Mouse (Mus musculus) lung, postnatal 0 days (tissue): ENCODE results near the gene Cmtr1. TPM values are rescaled to one million over a fixed set of nuclear protein-coding genes. Genes with fewer than 3 reads are reported as not detected.

Experiments
- ATAC-seq: fragments of 200-750 bp; cut with Nextera tagmentation; 2 replicates; pipeline ENCODE4 v1.8.0; 2017; ENCODE audit warnings: moderate library complexity
- DNase-seq: peaks from one replicate; pipeline ENCODE4 v3.0.0-alpha.2; 2016; ENCODE audit warnings: low spot score
- H3K27ac ChIP-seq: fragments of 300-500 bp; sonication (generic); 2 replicates; pipeline ENCODE4 v1.5.1; 2014; ENCODE audit warnings: antibody characterized with exemption, mild to moderate bottlenecking, low read length, mixed read lengths
- H3K27me3 ChIP-seq: fragments of 300-500 bp; sonication (generic); replicated peaks from 2 replicates; pipeline ENCODE4 v1.6.1; 2014; ENCODE audit warnings: low read length, mixed read lengths; ENCODE audit not compliant: insufficient read depth
- H3K36me3 ChIP-seq: fragments of 300-500 bp; sonication (generic); 2 replicates; pipeline ENCODE4 v1.6.1; 2014; ENCODE audit warnings: low read length, mixed read lengths; ENCODE audit not compliant: insufficient read depth
- H3K4me1 ChIP-seq: fragments of 300-500 bp; sonication (generic); 2 replicates; pipeline ENCODE4 v1.6.1; 2014; ENCODE audit warnings: antibody characterized with exemption, low read depth, low read length, mixed read lengths; ENCODE audit not compliant: insufficient read depth
- H3K4me2 ChIP-seq: fragments of 300-500 bp; sonication (generic); replicated peaks from 2 replicates; pipeline ENCODE4 v1.6.1; 2014; ENCODE audit warnings: low read depth, mild to moderate bottlenecking, low read length, moderate library complexity, mixed read lengths
- H3K4me3 ChIP-seq: fragments of 300-500 bp; sonication (generic); 2 replicates; pipeline ENCODE4 v1.5.1; 2014; ENCODE audit warnings: low read depth, low read length
- H3K9ac ChIP-seq: fragments of 300-500 bp; sonication (generic); replicated peaks from 2 replicates; pipeline ENCODE4 v1.6.1; 2014; ENCODE audit warnings: low read depth, mild to moderate bottlenecking
- H3K9me3 ChIP-seq: fragments of 300-500 bp; sonication (generic); 2 replicates; pipeline ENCODE4 v1.6.1; 2016; ENCODE audit warnings: low read length, mixed read lengths
- CTCF ChIP-seq: IDR thresholded peaks from 2 replicates; pipeline ENCODE4 v1.5.1; 2016; ENCODE audit warnings: antibody characterized with exemption, mild to moderate bottlenecking
- EP300 ChIP-seq: IDR thresholded peaks from 2 replicates; pipeline ENCODE4 v1.6.1; 2016; ENCODE audit warnings: antibody characterized with exemption, mild to moderate bottlenecking, control low read depth
- WGBS: fragments of 180-500 bp; shearing (Covaris S2); extraction: QIAGEN DNeasy Blood & Tissue Kit; methylation state at CpG from one replicate; pipeline ENCODE4 v1.1.7; 2014; 5-methylcytosine and 5-hydroxymethylcytosine counted together
- polyA plus RNA-seq: library from polyadenylated mRNA; unstranded; fragments of >200 nt; fragmentation: Nextera tagmentation; extraction: Ambion mirVana; gene quantifications from 2 replicates; pipeline ENCODE4 v1.2.1, GENCODE M21; 2015

Gene Cmtr1
- polyA plus RNA-seq, 1 experiment from 2014 or later, result 79.6 TPM

DNA sequence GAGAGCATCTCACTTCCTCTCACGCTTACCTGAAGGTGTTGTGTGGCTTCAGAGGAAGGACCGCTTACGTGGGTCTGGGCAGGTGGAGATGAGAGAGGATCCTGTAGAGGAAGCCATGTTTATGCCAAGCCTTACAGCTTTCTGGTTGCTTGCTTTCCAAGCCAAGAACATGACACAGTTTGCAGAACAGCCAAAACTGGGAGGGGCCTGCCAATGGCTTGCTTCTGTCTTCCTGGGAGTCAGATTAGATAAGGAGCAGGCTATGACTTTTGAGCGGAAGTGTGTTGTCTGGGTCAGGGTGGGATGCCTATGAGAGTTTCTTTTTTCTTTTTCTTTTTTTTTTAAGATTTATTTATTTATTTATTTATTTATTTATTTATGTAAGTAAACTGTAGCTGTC, 23.0 kb upstream of the Cmtr1 start:
- TF ChIP-seq EP300 (no peak), CTCF (no peak)
- no peak for DNase-seq
- H3K9ac ChIP-seq, result no peak overlapping the region

DNA sequence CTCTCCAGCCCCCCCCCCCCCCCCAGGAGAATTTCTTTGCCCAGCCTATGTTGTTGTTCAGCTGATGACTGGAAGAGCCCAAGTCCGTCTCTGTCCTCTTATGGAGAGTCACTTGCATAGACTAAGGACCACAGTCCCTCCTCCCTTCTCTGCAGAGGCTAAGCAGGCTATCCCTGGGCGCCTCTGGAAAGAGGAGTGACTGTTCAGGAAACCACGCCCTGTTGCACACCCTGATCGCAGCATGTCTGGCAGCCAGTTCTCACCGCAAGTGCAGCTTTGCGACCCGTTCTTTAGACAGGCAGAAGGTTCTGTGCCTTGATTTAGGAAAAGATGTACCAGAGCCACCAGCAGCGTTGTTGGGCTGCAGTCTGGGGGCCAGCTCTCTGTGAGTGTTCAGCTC, 22.5 kb upstream of the Cmtr1 start:
- ATAC-seq (peak; percentile 54), DNase-seq (no peak)

More for the DNA sequence above, 23.0 kb upstream of the Cmtr1 start:
- H3K4me2 ChIP-seq, result no peak overlapping the region
- no peaks in the 10 kb centered on the region for H3K4me1 ChIP-seq
- H3K36me3 ChIP-seq, result peaks cover 42% of the 10 kb centered on the region
- ATAC-seq, result no peak
- 79% methylated on average over 4 of the region's 4 CpGs for WGBS
- no peak overlapping the region for H3K27ac ChIP-seq
- H3K4me3 ChIP-seq, result no peak overlapping the region
- H3K9me3 ChIP-seq, result no peaks in the 10 kb centered on the region
- no peaks in the 10 kb centered on the region for H3K27me3 ChIP-seq

DNA sequence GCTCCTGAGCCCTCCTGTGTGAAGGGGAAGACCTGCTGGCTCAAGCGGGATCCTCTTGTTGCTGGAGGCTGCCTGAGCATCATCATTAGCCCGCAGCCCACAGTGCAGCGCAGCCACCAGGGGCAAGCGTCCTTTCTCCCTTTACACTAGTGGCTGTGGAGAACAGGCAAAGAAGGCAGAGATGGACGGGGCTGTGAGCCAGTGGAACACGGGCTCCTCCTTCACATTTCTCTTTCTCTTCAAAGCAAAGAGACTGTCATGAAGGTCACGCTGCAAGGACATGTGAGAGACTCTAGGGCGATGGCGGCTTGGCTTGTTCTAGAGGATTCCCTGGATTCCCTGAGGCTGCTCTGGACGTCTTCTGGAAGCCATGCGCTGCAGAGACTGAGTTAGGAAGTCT, 19.4 kb upstream of the Cmtr1 start:
- peaks cover 20% of the 10 kb centered on the region for H3K36me3 ChIP-seq

More for the DNA sequence above, 22.5 kb upstream of the Cmtr1 start:
- Histone ChIP-seq H3K36me3 (peaks cover 40% of the 10 kb centered on the region), H3K9ac (no peak overlapping the region), H3K4me2 (no peak overlapping the region), H3K4me3 (no peak overlapping the region), H3K27ac (no peak overlapping the region), H3K27me3 (no peaks in the 10 kb centered on the region), H3K4me1 (no peaks in the 10 kb centered on the region), H3K9me3 (no peaks in the 10 kb centered on the region)
- TF ChIP-seq EP300, result no peak
- no peak for TF ChIP-seq CTCF
- WGBS, result 67% methylated on average over 7 of the region's 8 CpGs

DNA sequence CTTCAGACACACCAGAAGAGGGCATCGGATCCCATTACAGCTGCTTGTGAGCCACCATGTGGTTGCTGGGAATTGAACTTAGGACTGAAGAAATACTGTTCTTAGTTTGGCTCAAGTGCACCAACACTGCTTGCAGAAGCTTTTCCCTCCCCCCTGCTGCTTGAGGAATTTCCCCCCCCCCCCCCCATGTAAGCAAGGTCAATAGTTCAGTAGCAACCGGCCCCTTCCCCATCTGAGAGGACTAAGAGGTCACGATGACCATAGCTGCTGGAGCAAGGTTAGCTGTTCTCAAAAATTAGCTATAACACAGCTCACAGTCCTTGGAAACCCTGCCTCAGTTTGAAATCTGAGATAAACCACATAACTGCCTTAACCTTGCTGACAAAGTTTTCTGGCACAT, 18.2 kb upstream of the Cmtr1 start:
- WGBS, result 65% methylated on average over 3 of the region's 3 CpGs
- H3K4me3 ChIP-seq, result no peak overlapping the region
- no peak for ATAC-seq

More for the DNA sequence above, 19.4 kb upstream of the Cmtr1 start:
- TF ChIP-seq EP300 (no peak), CTCF (no peak)
- Histone ChIP-seq H3K4me3 (no peak overlapping the region), H3K27ac (no peak overlapping the region), H3K4me2 (no peak overlapping the region), H3K9me3 (no peaks in the 10 kb centered on the region), H3K9ac (no peak overlapping the region), H3K27me3 (no peaks in the 10 kb centered on the region), H3K4me1 (no peaks in the 10 kb centered on the region)
- WGBS, result 98% methylated on average over 11 of the region's 11 CpGs
- DNase-seq (no peak), ATAC-seq (no peak)

DNA sequence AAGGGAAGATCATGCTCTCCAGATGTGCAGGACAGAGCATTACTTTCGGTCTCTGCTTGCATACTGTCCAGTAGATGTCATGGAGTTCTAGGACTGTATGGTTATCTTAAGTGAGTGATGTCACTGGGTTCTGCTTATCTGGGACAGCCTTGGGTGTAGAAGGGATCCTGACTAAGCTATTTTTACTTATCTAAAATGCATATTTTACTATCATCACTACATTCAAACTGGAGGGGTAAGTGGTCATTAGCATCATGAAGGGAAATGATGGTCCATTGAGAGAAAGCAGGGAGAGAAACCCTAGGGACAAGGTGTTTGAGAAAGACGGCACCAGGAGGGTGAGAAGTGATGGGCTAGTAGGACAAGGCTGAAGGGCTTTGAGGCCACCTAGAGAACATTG, 2.1 kb upstream of the Cmtr1 start:
- Histone ChIP-seq H3K27ac (no peak overlapping the region), H3K4me2 (no peak overlapping the region), H3K9me3 (no peaks in the 10 kb centered on the region), H3K36me3 (no peaks in the 10 kb centered on the region), H3K4me3 (no peak overlapping the region), H3K27me3 (no peaks in the 10 kb centered on the region), H3K4me1 (no peaks in the 10 kb centered on the region; the same call in 1 of the 2 replicates), H3K9ac (no peak overlapping the region)
- ATAC-seq (no peak), DNase-seq (no peak)
- WGBS, result 49% methylated on average over 2 of the region's 2 CpGs
- TF ChIP-seq EP300 (no peak), CTCF (no peak)

More for the DNA sequence above, 18.2 kb upstream of the Cmtr1 start:
- Histone ChIP-seq H3K27ac (no peak overlapping the region), H3K4me2 (no peak overlapping the region), H3K9me3 (no peaks in the 10 kb centered on the region), H3K27me3 (no peaks in the 10 kb centered on the region), H3K36me3 (peaks cover 13% of the 10 kb centered on the region), H3K4me1 (no peaks in the 10 kb centered on the region), H3K9ac (no peak overlapping the region)
- DNase-seq, result no peak
- TF ChIP-seq CTCF (no peak), EP300 (no peak)

DNA sequence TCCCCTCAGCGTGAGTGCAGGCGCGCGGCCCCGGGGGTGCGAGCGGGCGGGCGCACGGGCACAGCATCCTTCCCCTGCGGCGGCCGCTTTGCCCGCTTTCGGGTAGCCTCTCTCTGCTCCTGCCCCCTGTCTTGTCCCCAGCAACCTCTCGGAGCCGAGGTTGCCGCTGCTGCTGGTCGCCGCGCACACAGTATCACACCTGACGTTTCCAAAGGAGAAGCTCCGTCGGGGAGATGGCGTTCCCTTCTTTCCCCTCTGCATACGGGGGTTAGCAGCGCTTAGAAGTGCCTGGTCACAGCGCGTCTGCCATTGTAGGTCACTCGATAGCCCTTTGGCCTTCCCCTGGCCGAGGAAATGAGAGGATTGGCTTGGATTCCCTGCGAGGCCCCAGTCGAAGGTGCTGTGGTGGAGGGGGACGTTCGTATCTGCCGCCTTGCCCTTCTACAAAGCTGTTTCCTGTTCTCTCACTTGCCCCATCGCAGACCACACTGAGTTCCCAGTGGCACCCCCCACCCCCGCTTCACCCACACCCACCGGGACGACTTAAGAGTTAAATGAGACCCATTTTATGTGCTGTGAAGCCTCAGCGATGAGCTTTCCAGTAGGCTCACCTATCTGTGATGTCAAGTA, 482 bp downstream of the Cmtr1 start:
- H3K27me3 ChIP-seq, result no peaks in the 10 kb centered on the region
- H3K36me3 ChIP-seq, result 0 out of 2 replicates have a peak, but pooled peaks cover under 1% of the 10 kb centered on the region
- H3K9ac ChIP-seq, result peak overlapping the region; percentile 89
- peak overlapping the region; percentile 92 for H3K27ac ChIP-seq
- ATAC-seq (peak; percentile 37), DNase-seq (peak; percentile 26)
- peak overlapping the region; percentile 75 for H3K4me2 ChIP-seq
- H3K4me1 ChIP-seq, result no peaks in the 10 kb centered on the region; the same call in 1 of the 2 replicates
- WGBS, result under 1% methylated on average over 37 of the region's 41 CpGs
- peak overlapping the region; percentile 98 for H3K4me3 ChIP-seq
- TF ChIP-seq CTCF (no peak), EP300 (no peak)
- H3K9me3 ChIP-seq, result no peaks in the 10 kb centered on the region
